Mouse (Mus musculus) cerebellum, postnatal 4 days (tissue): Measurements from ENCODE around the gene Pigp.
A peak's percentile ranks its signal among the peaks of the same experiment; 100 is the strongest.
"Not testable (repeated sequence)": the region's sequence is repeated elsewhere in the genome, so short reads cannot be mapped to it uniquely, and the experiment has no call there.

ENCODE experiments used
- DNase-seq, 2 experiments: peaks; one replicate each; pipeline ENCODE4 v3.0.0; 2022; ENCODE audit warnings: low spot score in 2 of 2, mixed read lengths in 1 of 2

The Pigp gene

DNA sequence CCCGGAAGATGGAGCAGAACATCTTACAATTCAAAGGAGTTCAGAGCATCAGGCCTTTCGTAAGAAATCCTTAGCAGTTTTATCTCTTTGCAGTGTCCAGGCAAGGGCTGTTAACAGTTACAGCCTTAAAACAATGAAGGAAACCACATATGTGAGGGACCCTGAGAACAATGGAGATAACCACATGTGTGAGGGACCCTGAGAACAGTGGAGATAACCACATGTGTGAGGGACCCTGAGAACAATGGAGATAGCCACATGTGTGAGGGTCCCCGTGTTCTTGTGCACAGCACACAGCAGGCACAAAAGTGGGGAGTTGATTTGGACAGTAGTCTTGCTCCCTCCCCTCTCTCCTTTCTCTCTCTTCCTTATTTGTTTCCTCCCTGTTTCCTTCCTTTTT, 13.6 kb downstream of the Pigp start:
- DNase-seq = no peak

GRCm38 (mm10) chr16:94356776-94357494, 14.7 kb downstream of the Pigp start:
- DNase-seq = no peak

- no peak for DNase-seq
Measured at GRCm38 (mm10) chr16:94356046-94356445, 15.6 kb downstream of the Pigp start.

GRCm38 (mm10) chr16:94354450-94354849, 17.2 kb downstream of the Pigp start:
- DNase-seq = no peak

- no peak for DNase-seq
Measured at GRCm38 (mm10) chr16:94350287-94350677, 21.4 kb downstream of the Pigp start.

GRCm38 (mm10) chr16:94349588-94350286, 21.9 kb downstream of the Pigp start:
- DNase-seq = peak in 1 of 2 experiments; percentile 16

DNA sequence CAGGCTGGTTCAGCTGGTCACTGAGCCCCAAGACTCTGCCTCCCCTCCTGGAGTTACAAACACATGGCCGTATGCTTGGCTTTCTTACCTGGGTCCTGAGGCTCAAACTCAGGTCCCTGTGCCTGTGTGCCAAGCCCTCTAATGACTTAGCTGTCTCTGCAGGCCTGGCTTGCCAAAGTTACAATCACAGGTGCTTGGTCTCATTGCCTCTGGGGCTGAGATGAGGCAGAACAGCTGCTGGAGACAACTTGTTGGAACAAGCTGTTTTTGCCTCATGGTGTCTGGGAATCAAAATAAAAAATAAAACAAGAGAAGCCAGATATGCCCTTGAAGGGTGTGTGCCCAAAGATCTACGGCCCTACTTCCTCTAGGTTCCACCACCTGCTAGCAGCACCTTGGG, 22.9 kb downstream of the Pigp start:
- no peak for DNase-seq

GRCm38 (mm10) chr16:94347080-94347731, 24.4 kb downstream of the Pigp start:
- DNase-seq = no peak

DNA sequence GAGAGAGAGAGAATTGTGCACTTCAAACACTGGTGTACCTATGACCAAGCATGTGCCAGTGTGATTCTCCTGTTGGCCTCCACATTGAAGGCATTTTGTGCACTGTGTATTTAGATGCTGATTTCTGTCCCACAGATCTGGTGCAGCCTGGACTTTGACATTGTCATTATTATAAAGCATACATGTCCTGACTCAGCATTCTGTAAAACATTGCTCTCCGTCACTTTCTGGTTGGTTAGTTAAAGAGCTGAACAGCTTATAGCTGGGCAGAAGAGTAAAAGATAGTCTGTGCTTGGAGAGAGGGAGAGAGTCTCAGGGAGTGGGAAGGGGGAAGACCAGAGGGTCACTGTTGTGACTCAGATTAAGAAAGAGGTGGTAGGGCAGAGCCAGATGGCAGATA, 25.9 kb downstream of the Pigp start:
- no peak for DNase-seq

DNA sequence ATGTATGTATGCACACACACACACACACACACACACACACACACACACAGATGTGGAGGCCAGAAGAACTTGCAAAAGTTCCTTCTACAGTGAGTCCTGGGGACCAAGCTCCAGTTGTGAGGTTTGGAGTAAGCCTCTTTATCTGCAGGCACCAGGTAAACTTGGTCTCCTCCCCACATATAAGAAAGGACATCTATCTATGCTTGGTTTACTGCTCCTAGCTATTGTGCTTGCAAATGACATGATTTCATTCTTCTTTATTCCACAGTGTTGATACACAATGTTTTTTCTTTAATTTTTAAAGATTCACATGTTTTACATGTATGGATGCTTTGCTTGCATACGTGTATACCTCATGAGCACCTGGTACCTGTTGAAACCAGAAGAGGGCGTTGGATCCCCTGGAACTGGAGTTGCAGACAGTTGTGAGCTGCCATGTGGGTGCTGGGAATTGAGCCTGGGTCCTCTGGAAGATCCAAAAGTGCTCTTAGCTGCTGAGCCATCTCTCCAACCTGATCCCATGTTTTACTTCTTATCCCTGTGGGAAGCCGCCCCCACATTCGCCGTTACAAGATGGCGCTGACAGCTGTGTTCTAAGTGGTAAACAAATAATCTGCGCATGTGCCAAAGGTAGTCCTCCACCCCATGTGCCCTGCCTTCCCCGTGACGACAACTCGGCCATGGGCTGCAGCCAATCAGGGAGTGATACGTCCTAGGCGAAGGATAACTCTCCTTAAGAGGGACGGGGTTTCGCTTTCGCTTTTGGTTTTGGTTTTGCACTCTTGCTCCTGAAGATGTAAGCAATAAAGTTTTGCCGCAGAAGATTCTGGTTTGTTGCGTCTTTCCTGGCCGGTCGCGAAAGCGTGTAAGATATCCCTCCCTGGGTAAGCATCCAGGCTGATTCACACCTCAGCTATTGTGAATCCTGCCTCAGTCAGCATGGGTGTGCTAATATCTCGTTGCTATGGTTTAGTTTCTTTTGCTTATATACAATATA, 32.2 kb downstream of the Pigp start:
- DNase-seq = not testable (repeated sequence)

- DNase-seq = no peak
Measured at GRCm38 (mm10) chr16:94335656-94336055, 36.0 kb downstream of the Pigp start.

DNA sequence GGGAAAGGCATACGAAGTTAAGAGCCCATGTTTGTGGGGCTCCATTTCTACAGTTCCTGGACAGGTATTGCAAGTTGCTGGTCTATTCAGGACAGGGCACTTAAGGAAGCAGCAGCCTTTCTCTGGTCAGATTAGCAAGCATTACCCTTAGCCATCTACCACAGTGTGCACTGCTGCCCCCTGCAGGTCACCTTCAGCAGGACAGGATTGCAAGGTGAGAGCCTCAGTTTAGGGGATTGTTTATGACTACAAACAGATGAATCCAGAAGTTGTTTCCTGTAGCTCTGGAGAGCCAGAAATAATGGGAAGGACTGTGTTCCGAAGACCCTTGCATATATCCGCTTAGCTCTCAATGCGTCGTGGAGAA, 39.8 kb downstream of the Pigp start:
- peak in 1 of 2 experiments; percentile 47 for DNase-seq

DNA sequence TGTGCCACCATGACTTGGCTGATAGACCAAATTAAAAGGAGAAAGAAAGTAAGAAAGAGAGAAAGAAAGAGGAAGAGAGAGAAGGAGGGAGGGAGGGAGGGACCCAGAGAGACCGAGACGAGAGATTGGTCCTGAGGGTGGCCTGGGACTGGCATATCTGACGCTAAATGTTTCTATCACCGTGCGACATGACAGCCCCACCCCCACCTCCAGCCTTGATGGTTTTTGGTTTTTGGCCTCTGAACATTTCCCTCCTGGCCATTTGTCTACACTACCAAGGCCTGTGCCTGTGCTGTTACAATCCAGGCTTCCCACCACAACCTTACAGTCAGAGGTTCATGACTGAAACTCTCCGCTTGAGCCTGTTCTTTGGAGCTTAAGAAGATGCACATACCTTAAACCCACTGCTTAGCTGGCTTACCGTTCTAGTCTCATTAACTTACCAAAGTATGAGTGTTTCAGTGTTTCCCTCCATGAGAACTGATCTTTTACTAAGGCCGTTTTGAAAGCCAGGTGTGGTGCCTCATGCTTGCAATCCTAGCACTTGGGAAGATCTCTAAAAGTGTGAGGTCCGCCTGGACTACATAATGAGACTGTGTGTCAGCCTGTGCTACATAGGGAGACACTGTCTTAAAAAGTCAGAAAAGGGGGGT, 40.3 kb downstream of the Pigp start:
- DNase-seq = no peak

DNA sequence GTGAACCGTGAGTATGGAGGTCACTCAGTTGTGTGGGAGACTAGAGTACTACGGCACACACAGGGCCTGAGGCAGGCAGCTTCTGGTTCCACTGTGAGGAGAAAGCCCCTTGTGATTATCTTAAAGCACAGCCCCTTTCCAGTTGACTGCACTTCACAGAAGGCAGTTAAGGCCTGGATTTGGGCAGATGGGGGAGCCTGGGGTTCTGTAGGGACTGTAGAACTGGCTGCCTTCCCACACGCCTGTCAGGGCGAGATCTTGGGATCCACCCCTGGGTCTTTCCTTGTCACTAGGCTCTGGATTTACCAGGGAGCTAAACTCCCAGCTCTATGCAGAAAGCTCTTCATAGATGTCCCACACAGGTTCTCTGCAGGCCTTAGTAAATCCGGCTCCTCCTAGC, 41.2 kb downstream of the Pigp start:
- no peak for DNase-seq

- no peak for DNase-seq
Measured at GRCm38 (mm10) chr16:94328881-94329867, 42.5 kb downstream of the Pigp start.

- DNase-seq = no peak
Measured at GRCm38 (mm10) chr16:94327781-94328711, 43.6 kb downstream of the Pigp start, which contains the start of gene Ripply3. Ripply3 (plus strand) TSS chr16:94328420.

GRCm38 (mm10) chr16:94326008-94326407, 45.6 kb downstream of the Pigp start:
- no peak for DNase-seq

- no peak for DNase-seq
Measured at GRCm38 (mm10) chr16:94323681-94324080, 48.0 kb downstream of the Pigp start.

DNA sequence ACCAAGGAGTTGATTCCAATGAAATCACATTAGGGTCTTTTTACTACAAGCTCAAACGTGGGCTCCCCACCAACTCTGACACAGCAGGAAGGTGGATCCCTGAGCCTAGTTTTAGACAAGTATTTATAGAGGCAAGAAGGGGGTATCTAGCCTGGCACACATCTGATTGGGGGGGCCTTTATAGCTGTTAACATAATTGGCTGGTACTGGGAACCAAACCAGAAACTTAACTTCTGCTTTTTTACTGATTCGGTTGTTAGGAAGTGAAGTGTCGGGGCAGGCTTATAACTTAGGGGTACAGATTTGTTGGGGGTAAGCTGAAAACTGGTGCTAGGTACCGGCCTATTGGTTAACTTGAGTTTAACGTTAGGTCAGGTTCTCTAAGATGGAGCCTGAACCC, 51.4 kb downstream of the Pigp start:
- DNase-seq = no peak
